9 mouse cellular contexts compared by ENCODE assay signal in the genomic region with DNA sequence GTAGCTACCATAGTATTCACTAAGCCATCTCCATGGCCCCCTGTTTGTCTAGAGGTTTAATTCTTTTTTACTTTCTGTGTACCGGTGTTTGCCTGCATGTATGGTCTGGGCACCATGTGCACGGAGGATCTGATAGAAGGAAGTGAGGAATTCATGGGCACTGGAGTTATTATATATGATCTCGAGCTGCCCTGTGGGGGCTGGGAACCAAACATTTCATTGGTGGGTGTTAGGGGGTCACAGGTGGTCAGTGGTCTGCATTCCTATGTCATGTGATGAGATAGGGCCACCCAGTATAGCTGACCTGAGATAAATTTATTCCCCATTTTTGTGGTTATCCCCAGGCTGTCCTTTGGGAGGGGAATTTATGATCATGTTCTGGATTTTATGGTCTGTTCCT. TPM values are rescaled to one million over a fixed set of nuclear protein-coding genes. Genes with fewer than 3 reads are reported as not detected.
A peak's percentile ranks its signal among the peaks of the same experiment; 100 is the strongest.
DNase-seq lines count a peak whose midpoint lies in the region; ATAC-seq and TF ChIP-seq lines count a peak whose summit lies in the region.
"Had no signal": no experiment of that assay in that cellular context is flagged by ENCODE, and none has a peak within 500 bp of the region (broad histone marks: within the 10 kb centered on the region; RNA-seq: fewer than 3 reads in every experiment).

No protein-coding gene starts in this region.

- no peak overlapping the region for H3K4me3 ChIP-seq in heart, adult 2 months
- H3K4me3 ChIP-seq in E14TG2a.4 (replicated peaks; ENCODE audit: low read length) = peak overlapping the region; percentile 54; the same call in 1 of the 2 replicates
- no peak overlapping the region for H3K4me3 ChIP-seq in forebrain, postnatal 0 days (ENCODE audit: low read depth, low read length)
- no peak overlapping the region for H3K4me3 ChIP-seq in liver, postnatal 0 days (ENCODE audit: low read depth, low read length)

- no peak for DNase-seq in heart, adult 2 months
- DNase-seq in heart, adult 18-20 months = no peak
- no peak for DNase-seq in forebrain, postnatal 0 days
- DNase-seq in liver, postnatal 0 days = no peak
- DNase-seq in adipocyte (ENCODE audit: low spot score) = no peak
- no peak for DNase-seq in natural killer cell, adult 2 months (ENCODE audit: low spot score in 2 of 2)
- DNase-seq in gastrocnemius, postnatal 25 days = no peak
- DNase-seq: cerebellum, postnatal 36 days had no signal

- TF ChIP-seq EP300 in heart, adult 2 months (IDR thresholded peaks at IDR 0.05; ENCODE audit: insufficient read depth, low read depth, low read length) = no peak
- TF ChIP-seq EP300 in liver, postnatal 0 days (IDR thresholded peaks at IDR 0.05; ENCODE audit: low read depth) = no peak

- H3K36me3 ChIP-seq in heart, adult 2 months (ENCODE audit: control insufficient read depth, insufficient read depth, low read length) = peaks cover 9% of the 10 kb centered on the region
- H3K36me3 ChIP-seq in E14TG2a.4 (ENCODE audit: insufficient read depth, low read length) = no peaks in the 10 kb centered on the region
- H3K36me3 ChIP-seq in forebrain, postnatal 0 days (ENCODE audit: insufficient read depth) = no peaks in the 10 kb centered on the region
- no peaks in the 10 kb centered on the region for H3K36me3 ChIP-seq in liver, postnatal 0 days (replicated peaks; ENCODE audit: insufficient read depth, low read length)

- H3K27ac ChIP-seq in heart, adult 2 months = peak overlapping the region; percentile 99
- H3K27ac ChIP-seq in forebrain, postnatal 0 days (ENCODE audit: low read depth, low read length) = peak overlapping the region; percentile 95
- H3K27ac ChIP-seq in liver, postnatal 0 days (ENCODE audit: low read depth) = peak overlapping the region; percentile 100; the same call in 1 of the 2 replicates

- ATAC-seq in forebrain, postnatal 0 days = no peak
- no peak for ATAC-seq in liver, postnatal 0 days

- WGBS in heart, adult 2 months = 78% methylated on average over 3 of the region's 3 CpGs
- WGBS in forebrain, postnatal 0 days = 34% methylated on average over 3 of the region's 3 CpGs
- 42% methylated on average over 3 of the region's 3 CpGs for WGBS in liver, postnatal 0 days (ENCODE audit: insufficient replicate concordance)

- intact Hi-C loops in heart, adult 2 months (cut with DNase I) = no loop called here

- H3K9ac ChIP-seq in heart, adult 2 months (ENCODE audit: low read depth, low read length) = no peak overlapping the region
- H3K9ac ChIP-seq in forebrain, postnatal 0 days = peak overlapping the region; percentile 53; the same call in 1 of the 2 replicates
- no peak overlapping the region for H3K9ac ChIP-seq in liver, postnatal 0 days (replicated peaks)

- no peaks in the 10 kb centered on the region for H3K27me3 ChIP-seq in heart, adult 2 months (ENCODE audit: control insufficient read depth, insufficient read depth, low read length)
- peaks cover 5% of the 10 kb centered on the region for H3K27me3 ChIP-seq in E14TG2a.4 (ENCODE audit: insufficient read depth, low read length)
- no peaks in the 10 kb centered on the region for H3K27me3 ChIP-seq in forebrain, postnatal 0 days (ENCODE audit: insufficient read depth, low read length)
- H3K27me3 ChIP-seq in liver, postnatal 0 days (ENCODE audit: insufficient read depth, low read length) = no peaks in the 10 kb centered on the region

- TF ChIP-seq CTCF in heart, adult 2 months (IDR thresholded peaks at IDR 0.05) = no peak
- no peak for TF ChIP-seq CTCF in E14TG2a.4 (conservative IDR thresholded peaks at IDR 0.05; ENCODE audit: low read length)
- no peak for TF ChIP-seq CTCF in forebrain, postnatal 0 days (IDR thresholded peaks at IDR 0.05; ENCODE audit: low read depth)
- TF ChIP-seq CTCF in liver, postnatal 0 days (IDR thresholded peaks at IDR 0.05; ENCODE audit: low read depth) = no peak

- no peaks in the 10 kb centered on the region for H3K9me3 ChIP-seq in E14TG2a.4 (ENCODE audit: low read length)
- no peaks in the 10 kb centered on the region for H3K9me3 ChIP-seq in forebrain, postnatal 0 days (ENCODE audit: low read length)
- no peaks in the 10 kb centered on the region for H3K9me3 ChIP-seq in liver, postnatal 0 days (ENCODE audit: low read length)

- no peak for TF ChIP-seq POLR2A in heart, adult 2 months (IDR thresholded peaks at IDR 0.05; ENCODE audit: insufficient read depth, low read depth, low read length)

- peak overlapping the region; percentile 54; the same call in 1 of the 2 replicates for H3K4me2 ChIP-seq in forebrain, postnatal 0 days (ENCODE audit: low read depth)
- peak overlapping the region; percentile 70; the same call in 1 of the 2 replicates for H3K4me2 ChIP-seq in liver, postnatal 0 days (ENCODE audit: low read depth, low read length)

- H3K79me2 ChIP-seq in heart, adult 2 months (replicated peaks; ENCODE audit: control insufficient read depth, insufficient read depth, low read length) = no peaks in the 10 kb centered on the region

- peaks cover 11% of the 10 kb centered on the region for H3K4me1 ChIP-seq in heart, adult 2 months (ENCODE audit: control insufficient read depth, insufficient read depth, low read length)
- peaks cover 48% of the 10 kb centered on the region for H3K4me1 ChIP-seq in E14TG2a.4 (replicated peaks; ENCODE audit: low read depth, low read length)
- H3K4me1 ChIP-seq in forebrain, postnatal 0 days (ENCODE audit: insufficient read depth) = peaks cover 26% of the 10 kb centered on the region
- peaks cover 37% of the 10 kb centered on the region for H3K4me1 ChIP-seq in liver, postnatal 0 days (ENCODE audit: insufficient read depth)

RNA-seq across cellular contexts. Expression of a gene that starts 5.0 kb away (rescaled TPM):
- 1,000 to 10,000 TPM in 1 of 2 experiments, 100 to 1,000 TPM in 1; 894 to 1,473 TPM for total RNA-seq in heart, adult 2 months (2021)
- polyA plus RNA-seq in heart, adult 2 months (2012; rRNA removed) = 664 and 1,033 TPM in 2 replicates
- total RNA-seq in heart, adult 18-20 months (2021) = 1,000 to 10,000 TPM; 1,625 to 1,638 TPM
- total RNA-seq in forebrain, postnatal 0 days (2014; rRNA removed) = 817 and 912 TPM in 2 replicates
- polyA plus RNA-seq in forebrain, postnatal 0 days (2015; fragmentation: Nextera tagmentation; extraction: Ambion mirVana) = 858 and 1,225 TPM in 2 replicates
- 369 and 531 TPM in 2 replicates for polyA plus RNA-seq in liver, postnatal 0 days (2015; fragmentation: Nextera tagmentation; extraction: Ambion mirVana)
- 1,000 to 10,000 TPM in 1 of 2 experiments, 100 to 1,000 TPM in 1; 606 to 1,413 TPM for total RNA-seq in gastrocnemius, postnatal 25 days (2021)

RNA-seq across cellular contexts. Expression of a gene that starts 5.9 kb away (rescaled TPM):
- total RNA-seq in heart, adult 2 months (2021) = under 1 TPM in 1 of 2 experiments, not detected in 1; 0.21 TPM
- polyA plus RNA-seq in heart, adult 2 months (2012; rRNA removed) = 0.12 and 0.23 TPM in 2 replicates
- under 1 TPM in 1 of 2 experiments, not detected in 1; 0.23 TPM for total RNA-seq in heart, adult 18-20 months (2021)
- total RNA-seq in forebrain, postnatal 0 days (2014; rRNA removed) = 1.00 TPM in 1 of 2 replicates, not detected in the other
- polyA plus RNA-seq in forebrain, postnatal 0 days (2015; fragmentation: Nextera tagmentation; extraction: Ambion mirVana) = 0.25 and 0.34 TPM in 2 replicates
- polyA plus RNA-seq in liver, postnatal 0 days (2015; fragmentation: Nextera tagmentation; extraction: Ambion mirVana) = 0.17 and 0.18 TPM in 2 replicates
- not detected for total RNA-seq in gastrocnemius, postnatal 25 days (2021)

RNA-seq across cellular contexts. Expression of a gene that starts 38.9 kb away (rescaled TPM):
- total RNA-seq in heart, adult 2 months (2021) = 10 to 100 TPM; 11.1 to 12.4 TPM
- 14.8 and 15.7 TPM in 2 replicates for polyA plus RNA-seq in heart, adult 2 months (2012; rRNA removed)
- 10 to 100 TPM; 13.4 to 14.1 TPM for total RNA-seq in heart, adult 18-20 months (2021)
- 22.5 and 27.1 TPM in 2 replicates for total RNA-seq in forebrain, postnatal 0 days (2014; rRNA removed)
- polyA plus RNA-seq in forebrain, postnatal 0 days (2015; fragmentation: Nextera tagmentation; extraction: Ambion mirVana) = 6.5 and 11.0 TPM in 2 replicates
- polyA plus RNA-seq in liver, postnatal 0 days (2015; fragmentation: Nextera tagmentation; extraction: Ambion mirVana) = 3.3 and 3.4 TPM in 2 replicates
- 1 to 10 TPM; 3.6 to 3.8 TPM for total RNA-seq in gastrocnemius, postnatal 25 days (2021)

RNA-seq across cellular contexts. Expression of a gene that starts 46.4 kb away (rescaled TPM):
- 10 to 100 TPM; 52.2 to 52.4 TPM for total RNA-seq in heart, adult 2 months (2021)
- 31.4 and 31.5 TPM in 2 replicates for polyA plus RNA-seq in heart, adult 2 months (2012; rRNA removed)
- total RNA-seq in heart, adult 18-20 months (2021) = 10 to 100 TPM; 50.9 to 54.5 TPM
- 78.3 and 83.3 TPM in 2 replicates for total RNA-seq in forebrain, postnatal 0 days (2014; rRNA removed)
- polyA plus RNA-seq in forebrain, postnatal 0 days (2015; fragmentation: Nextera tagmentation; extraction: Ambion mirVana) = 45.7 and 48.4 TPM in 2 replicates
- polyA plus RNA-seq in liver, postnatal 0 days (2015; fragmentation: Nextera tagmentation; extraction: Ambion mirVana) = 20.2 and 20.9 TPM in 2 replicates
- total RNA-seq in gastrocnemius, postnatal 25 days (2021) = 1 to 10 TPM; 3.5 to 4.7 TPM

RNA-seq across cellular contexts. Expression of a gene that starts 54.1 kb away (rescaled TPM):
- 10 to 100 TPM; 23.6 to 27.8 TPM for total RNA-seq in heart, adult 2 months (2021)
- 55.5 and 77.5 TPM in 2 replicates for polyA plus RNA-seq in heart, adult 2 months (2012; rRNA removed)
- 10 to 100 TPM; 26.6 to 34.7 TPM for total RNA-seq in heart, adult 18-20 months (2021)
- total RNA-seq in forebrain, postnatal 0 days (2014; rRNA removed) = 45.2 and 52.7 TPM in 2 replicates
- polyA plus RNA-seq in forebrain, postnatal 0 days (2015; fragmentation: Nextera tagmentation; extraction: Ambion mirVana) = 53.5 and 55.9 TPM in 2 replicates
- 105 and 109 TPM in 2 replicates for polyA plus RNA-seq in liver, postnatal 0 days (2015; fragmentation: Nextera tagmentation; extraction: Ambion mirVana)
- total RNA-seq in gastrocnemius, postnatal 25 days (2021) = 10 to 100 TPM; 11.7 to 25.2 TPM
